Mouse (Mus musculus) brain, embryonic 18.5 days (tissue): ENCODE results near the gene Dhdds.

Experiments
- DNase-seq: peaks from one replicate; pipeline ENCODE4 v3.0.0-alpha.2; 2012; ENCODE audit warnings: low read depth, low spot score

The Dhdds gene

GRCm38 (mm10) chr4:134000466-134001438 is at the start of gene Dhdds:
Gene Dhdds (minus strand): TSS chr4:134000918.
- DNase-seq, result peak; percentile 93

GRCm38 (mm10) chr4:134047648-134048047 is 46.9 kb upstream of the Dhdds start:
- no peak for DNase-seq

GRCm38 (mm10) chr4:134043041-134043440 is 42.3 kb upstream of the Dhdds start:
- DNase-seq, result no peak

- DNase-seq, result no peak
Observed at GRCm38 (mm10) chr4:134041317-134042123, 40.8 kb upstream of the Dhdds start.

GRCm38 (mm10) chr4:134035953-134036352 is 35.2 kb upstream of the Dhdds start:
- DNase-seq, result no peak

GRCm38 (mm10) chr4:134025802-134026201 is 25.1 kb upstream of the Dhdds start:
- no peak for DNase-seq

GRCm38 (mm10) chr4:134020621-134021020 is 19.9 kb upstream of the Dhdds start:
- DNase-seq, result no peak

GRCm38 (mm10) chr4:134019641-134020351 is 19.1 kb upstream of the Dhdds start:
- DNase-seq, result no peak

GRCm38 (mm10) chr4:134019210-134019609 is 18.5 kb upstream of the Dhdds start:
- DNase-seq, result no peak

- no peak for DNase-seq
Observed at GRCm38 (mm10) chr4:134018779-134019145, 18.0 kb upstream of the Dhdds start, which contains the start of gene Lin28a. Gene Lin28a (minus strand): TSS chr4:134018841.

GRCm38 (mm10) chr4:134018038-134018778 is 17.5 kb upstream of the Dhdds start:
- DNase-seq, result no peak

- DNase-seq, result no peak
Observed at GRCm38 (mm10) chr4:134017201-134017865, 16.6 kb upstream of the Dhdds start.

- DNase-seq, result no peak
Observed at GRCm38 (mm10) chr4:134016767-134017166, 16.0 kb upstream of the Dhdds start.

- no peak for DNase-seq
Observed at GRCm38 (mm10) chr4:134016208-134016607, 15.5 kb upstream of the Dhdds start.

- no peak for DNase-seq
Observed at GRCm38 (mm10) chr4:134012858-134013528, 12.3 kb upstream of the Dhdds start.

GRCm38 (mm10) chr4:134011450-134012414 is 11.0 kb upstream of the Dhdds start:
- DNase-seq, result no peak

GRCm38 (mm10) chr4:134009709-134010108 is 9.0 kb upstream of the Dhdds start:
- DNase-seq, result no peak

- no peak for DNase-seq
Observed at GRCm38 (mm10) chr4:134006845-134007244, 6.1 kb upstream of the Dhdds start.
